Mouse (Mus musculus) telencephalon, adult 2 months (tissue): ENCODE results near the gene Recql5.

ENCODE experiments used
- DNase-seq: peaks from one replicate; pipeline ENCODE4 v3.0.0-alpha.2; 2011; ENCODE audit warnings: low read depth, low spot score

Recql5 gene

GRCm38 (mm10) chr11:115901338-115902161 lies 31.7 kb downstream of the Recql5 start:
- DNase-seq = no peak

GRCm38 (mm10) chr11:115900561-115901337 lies 32.5 kb downstream of the Recql5 start:
- DNase-seq = no peak

- DNase-seq = no peak
Observed at GRCm38 (mm10) chr11:115899486-115900266, 33.6 kb downstream of the Recql5 start, which contains the start of gene Smim5. Gene Smim5, plus strand, starts transcription at chr11:115899966.

GRCm38 (mm10) chr11:115898886-115899285 lies 34.4 kb downstream of the Recql5 start:
- peak; percentile 87 for DNase-seq

DNA sequence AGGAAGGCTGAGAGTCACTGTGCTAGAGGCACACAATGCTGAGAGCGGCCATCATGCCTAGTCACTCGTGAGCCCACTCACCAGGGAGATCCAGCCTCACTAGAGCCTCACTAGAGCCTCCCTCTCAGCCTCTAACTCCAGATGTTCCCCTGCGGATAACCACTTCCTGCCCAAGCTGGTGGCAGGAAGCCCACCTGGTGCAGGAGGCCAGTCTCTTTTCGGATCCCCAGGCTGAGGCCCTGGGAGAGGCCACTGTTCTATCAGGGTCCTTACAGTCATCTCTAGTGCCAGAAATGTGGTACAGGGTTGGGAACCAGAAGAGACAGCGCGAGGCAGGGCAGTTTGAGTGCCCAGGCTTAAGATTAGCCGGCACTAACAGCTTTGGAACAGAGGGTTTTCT lies 34.8 kb downstream of the Recql5 start:
- no peak for DNase-seq

DNA sequence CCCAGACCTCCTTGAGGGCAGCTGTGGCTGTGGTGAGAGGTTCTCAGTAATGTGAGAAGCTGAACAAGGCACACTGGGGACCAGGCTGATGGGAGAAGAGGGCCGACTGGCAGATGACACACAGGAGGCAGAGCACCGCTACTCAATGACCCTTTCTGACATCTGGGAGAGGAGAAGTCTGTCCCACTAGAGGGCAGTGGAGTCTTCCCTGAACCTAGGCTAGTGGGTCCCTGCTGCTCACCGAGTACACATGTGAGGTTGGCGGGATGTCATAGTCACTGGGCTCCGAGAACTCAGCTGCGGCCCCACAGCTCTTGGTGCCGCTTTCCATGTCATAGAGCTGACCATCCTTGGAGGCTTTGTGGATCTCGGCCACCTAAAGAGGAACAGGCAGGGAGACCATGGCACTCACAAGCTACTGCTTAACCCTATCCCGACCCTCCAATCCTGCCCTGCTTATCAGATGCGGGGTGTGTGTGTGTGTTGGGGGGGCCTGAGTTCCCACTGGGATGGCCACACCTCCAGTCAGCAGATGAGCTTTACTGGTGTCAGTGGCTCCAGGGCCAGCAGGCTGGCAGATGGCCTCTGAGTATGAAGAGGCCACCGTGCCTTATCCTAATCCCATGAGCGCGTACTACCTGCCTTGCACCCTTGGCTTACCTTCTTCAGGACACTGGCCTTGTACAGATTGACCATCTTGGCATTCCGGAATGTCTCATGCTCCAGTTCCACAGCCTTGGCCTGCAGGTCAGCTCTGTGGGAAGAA lies 38.3 kb downstream of the Recql5 start:
- DNase-seq = no peak

- DNase-seq = no peak
Observed at GRCm38 (mm10) chr11:115893071-115893470, 40.2 kb downstream of the Recql5 start.

DNA sequence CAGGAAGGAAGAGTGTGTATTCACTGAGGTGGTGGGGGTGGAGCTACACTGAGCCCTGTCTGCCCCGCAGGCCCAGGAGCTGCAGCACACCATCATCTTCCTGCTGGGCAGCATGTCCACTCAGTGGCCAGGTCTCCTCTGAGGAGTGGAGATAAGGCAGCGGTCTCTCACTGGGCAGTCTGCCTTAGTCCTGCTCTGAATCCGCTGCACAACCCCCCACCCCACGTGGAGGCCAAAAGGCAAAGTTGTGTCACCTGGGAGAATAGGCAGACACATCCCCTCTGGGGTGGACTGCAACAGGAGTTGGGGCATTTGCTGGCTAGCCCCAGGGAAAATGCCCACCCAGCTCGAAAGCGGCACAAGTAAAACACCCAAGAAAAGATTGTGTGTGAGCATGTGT lies 41.1 kb downstream of the Recql5 start:
- DNase-seq = no peak

GRCm38 (mm10) chr11:115889159-115889558 lies 44.1 kb downstream of the Recql5 start:
- no peak for DNase-seq

- DNase-seq = no peak
Observed at GRCm38 (mm10) chr11:115888020-115888419, 45.3 kb downstream of the Recql5 start.

GRCm38 (mm10) chr11:115886446-115886845 lies 46.8 kb downstream of the Recql5 start:
- DNase-seq = no peak

DNA sequence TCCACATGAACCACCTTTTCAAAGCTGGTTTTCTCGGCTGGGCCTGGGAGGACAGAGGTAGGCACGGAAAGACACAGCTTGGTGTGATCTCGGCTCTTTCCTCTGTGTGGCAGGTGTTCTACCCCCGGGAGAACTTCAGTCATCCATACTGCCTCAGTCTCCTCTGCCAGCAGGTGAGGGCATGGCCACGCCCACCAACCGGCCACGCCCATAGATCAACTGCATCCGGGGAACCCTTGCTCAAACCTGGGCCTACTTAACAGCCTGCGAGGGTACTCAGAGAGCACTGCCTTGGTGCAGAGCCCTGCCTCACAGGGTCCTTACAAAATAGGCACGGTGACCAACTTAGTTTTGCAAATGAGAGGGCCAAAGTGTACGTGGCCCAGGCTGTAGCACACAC lies 48.0 kb downstream of the Recql5 start:
- no peak for DNase-seq

- DNase-seq = no peak
Observed at GRCm38 (mm10) chr11:115884361-115884760, 48.9 kb downstream of the Recql5 start.

- DNase-seq = no peak
Observed at GRCm38 (mm10) chr11:115883251-115883650, 50.0 kb downstream of the Recql5 start.

DNA sequence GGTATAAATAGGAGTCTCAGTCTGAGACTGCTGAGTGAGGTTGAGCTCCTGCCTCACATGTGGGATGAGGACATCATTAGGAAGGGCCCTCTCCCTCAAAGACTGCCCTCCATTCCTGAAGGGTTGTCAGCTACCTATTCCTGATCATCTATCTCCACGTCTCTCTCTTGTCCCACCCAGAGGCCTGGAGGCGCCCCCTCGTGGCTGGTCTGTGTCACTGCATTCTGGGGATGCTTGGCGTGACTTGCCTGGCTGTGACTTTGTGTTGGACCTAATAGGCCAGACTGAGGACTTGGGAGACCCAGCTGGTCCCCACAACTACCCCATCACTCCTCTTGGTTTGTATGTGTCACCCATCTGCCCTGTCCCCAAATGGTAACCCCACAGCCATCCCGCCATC lies 52.3 kb downstream of the Recql5 start:
- DNase-seq = no peak

DNA sequence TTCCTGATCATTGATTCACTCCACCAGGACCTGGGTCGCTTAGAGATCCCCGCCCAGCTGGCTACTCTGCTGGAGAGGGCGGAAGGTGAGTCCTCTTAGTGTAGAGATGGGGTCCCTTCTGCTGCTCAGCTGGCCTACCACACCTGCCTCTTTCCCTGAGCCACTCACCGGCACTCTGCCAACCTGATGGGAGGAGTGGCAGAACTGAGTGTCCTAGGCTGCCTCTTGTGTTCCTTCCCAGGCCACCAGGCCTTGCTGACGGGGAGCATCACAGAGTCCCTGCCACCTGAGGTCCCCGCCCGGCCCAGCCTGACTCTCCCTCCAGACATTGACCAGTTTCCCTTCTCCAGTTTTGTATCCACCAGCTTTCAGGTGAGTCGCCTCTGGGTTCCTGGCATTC lies 55.2 kb downstream of the Recql5 start:
- DNase-seq = no peak

DNA sequence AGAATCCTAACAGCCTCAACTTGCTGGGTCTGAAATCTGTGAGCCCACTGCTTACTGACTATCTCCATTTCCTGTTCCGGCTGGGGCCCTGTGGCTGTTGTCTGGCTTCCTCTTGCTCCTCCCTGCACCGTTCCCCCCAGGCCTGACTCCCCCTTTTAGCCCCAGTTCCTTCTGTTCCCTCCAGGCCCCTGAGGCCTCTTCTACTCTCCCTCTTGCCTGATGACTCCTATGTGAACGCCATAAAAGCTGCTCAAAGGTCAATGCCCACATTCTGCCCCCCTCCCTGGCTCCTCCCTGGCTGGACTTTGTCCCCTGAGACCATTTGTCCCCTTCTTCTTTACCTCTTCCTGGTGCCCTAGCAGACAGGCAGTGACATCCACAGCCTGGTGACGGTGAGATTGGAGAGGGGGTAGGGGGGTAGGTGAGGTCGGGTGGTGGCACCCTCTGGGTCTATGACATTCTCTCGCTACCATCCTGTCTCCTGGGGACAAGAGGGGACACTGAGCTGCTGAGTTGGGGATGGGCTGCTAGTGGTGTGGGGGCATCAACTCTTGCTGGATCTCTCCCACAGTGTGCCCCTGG lies 56.0 kb downstream of the Recql5 start:
- DNase-seq = no peak

GRCm38 (mm10) chr11:115876438-115876837 lies 56.8 kb downstream of the Recql5 start:
- no peak for DNase-seq

- DNase-seq = no peak
Observed at GRCm38 (mm10) chr11:115875935-115876334, 57.3 kb downstream of the Recql5 start.

GRCm38 (mm10) chr11:115872437-115872836 lies 60.8 kb downstream of the Recql5 start:
- DNase-seq = no peak

GRCm38 (mm10) chr11:115869393-115869792 lies 63.9 kb downstream of the Recql5 start:
- DNase-seq = no peak
